Mouse (Mus musculus) ES-Bruce4 (cell line): ENCODE measurements around the gene Gm17359.

ENCODE experiments used
- CTCF ChIP-seq: IDR thresholded peaks from one replicate; pipeline ENCODE4 v1.8.1; 2011; ENCODE audit warnings: low read depth, low read length
- EP300 ChIP-seq: IDR thresholded peaks from 2 replicates; pipeline ENCODE4 v1.6.1; 2011; ENCODE audit warnings: low read depth, low read length; ENCODE audit not compliant: insufficient read depth
- POLR2A ChIP-seq: IDR thresholded peaks from one replicate; pipeline ENCODE4 v1.8.1; 2011; ENCODE audit warnings: low read length; ENCODE audit not compliant: insufficient read depth

GRCm38 (mm10) chr3:79491614-79492013 is 155.2 kb downstream of the Gm17359 start:
- TF ChIP-seq POLR2A (no peak), CTCF (no peak), EP300 (no peak)
